31 mouse cellular contexts compared by ENCODE assay signal in the genomic region with DNA sequence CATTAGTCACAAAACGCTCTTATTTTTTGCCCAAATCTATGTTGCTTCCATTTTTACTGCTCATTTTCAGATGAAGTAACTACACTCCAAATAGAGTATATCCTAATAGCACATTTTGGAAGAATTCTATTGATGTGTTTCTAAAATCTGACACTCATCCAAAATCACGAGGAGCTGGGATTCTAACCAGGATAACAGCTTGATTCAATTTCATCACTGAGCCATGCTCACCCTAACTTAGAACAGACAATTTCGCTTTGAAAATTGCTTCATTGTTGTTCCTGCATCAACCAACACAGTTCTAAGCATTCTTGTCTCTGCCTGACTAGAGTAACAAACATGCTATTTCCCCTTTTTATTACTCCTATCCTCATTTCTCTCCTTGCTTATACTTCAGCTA. TPM values are rescaled to one million over a fixed set of nuclear protein-coding genes. Genes with fewer than 3 reads are reported as not detected.
DNase-seq lines count a peak whose midpoint lies in the region; ATAC-seq and TF ChIP-seq lines count a peak whose summit lies in the region.
"Had no signal": no experiment of that assay in that cellular context is flagged by ENCODE, and none has a peak within 500 bp of the region (broad histone marks: within the 10 kb centered on the region; RNA-seq: fewer than 3 reads in every experiment).

No protein-coding gene starts in this region.

- no peaks in the 10 kb centered on the region for H3K27me3 ChIP-seq in forebrain, postnatal 0 days (ENCODE audit: insufficient read depth, low read length)
- no peaks in the 10 kb centered on the region for H3K27me3 ChIP-seq in forebrain, embryonic 13.5 days
- H3K27me3 ChIP-seq in midbrain, embryonic 11.5 days (ENCODE audit: control insufficient read depth, insufficient read depth, low read length), result no peaks in the 10 kb centered on the region
- H3K27me3 ChIP-seq in midbrain, postnatal 0 days (ENCODE audit: insufficient read depth, low read length), result no peaks in the 10 kb centered on the region
- H3K27me3 ChIP-seq: embryonic facial prominence, embryonic 12.5 days; embryonic facial prominence, embryonic 15.5 days; forebrain, embryonic 15.5 days; heart, embryonic 13.5 days had no signal

- H3K9ac ChIP-seq in forebrain, postnatal 0 days, result no peak overlapping the region
- H3K9ac ChIP-seq in forebrain, embryonic 13.5 days, result no peak overlapping the region
- no peak overlapping the region for H3K9ac ChIP-seq in midbrain, embryonic 11.5 days (ENCODE audit: low read length)
- H3K9ac ChIP-seq in midbrain, postnatal 0 days (replicated peaks; ENCODE audit: low read length, poor library complexity, severe bottlenecking), result no peak overlapping the region
- H3K9ac ChIP-seq: embryonic facial prominence, embryonic 12.5 days; embryonic facial prominence, embryonic 15.5 days; forebrain, embryonic 15.5 days; heart, embryonic 13.5 days; hindbrain, embryonic 14.5 days had no signal

- H3K4me1 ChIP-seq in forebrain, postnatal 0 days (ENCODE audit: insufficient read depth), result no peaks in the 10 kb centered on the region
- no peaks in the 10 kb centered on the region for H3K4me1 ChIP-seq in forebrain, embryonic 13.5 days
- no peaks in the 10 kb centered on the region for H3K4me1 ChIP-seq in midbrain, embryonic 11.5 days (ENCODE audit: control insufficient read depth, insufficient read depth, low read length)
- H3K4me1 ChIP-seq in midbrain, postnatal 0 days (ENCODE audit: insufficient read depth, low read length), result no peaks in the 10 kb centered on the region
- H3K4me1 ChIP-seq: embryonic facial prominence, embryonic 12.5 days; embryonic facial prominence, embryonic 15.5 days; forebrain, embryonic 15.5 days; heart, embryonic 10.5 days; heart, embryonic 13.5 days had no signal

- no peak for TF ChIP-seq CTCF in forebrain, postnatal 0 days (IDR thresholded peaks at IDR 0.05; ENCODE audit: low read depth)
- no peak for TF ChIP-seq CTCF in midbrain, postnatal 0 days (IDR thresholded peaks at IDR 0.05)

- peak; percentile 27 for DNase-seq in forebrain, postnatal 0 days
- DNase-seq in layer of hippocampus, adult 18-20 months (ENCODE audit: low spot score in 2 of 2), result peak; percentile 12 to 66
- DNase-seq in layer of hippocampus, postnatal 25 days (ENCODE audit: extremely low spot score in 1 of 2, low spot score in 1 of 2), result no peak
- DNase-seq in midbrain, embryonic 11.5 days (ENCODE audit: low spot score, missing footprints), result peak; percentile 61
- no peak for DNase-seq in midbrain, postnatal 0 days (ENCODE audit: low spot score)
- peak; percentile 43 for DNase-seq in telencephalon, adult 2 months (ENCODE audit: low read depth, low spot score)
- no peak for DNase-seq in spleen, postnatal 4 days (ENCODE audit: low spot score in 2 of 2)
- DNase-seq: adrenal gland, adult 8-10 months; adrenal gland, postnatal 25 days; cerebellum, adult 18-20 months; cerebellum, adult 9-10 months; cerebellum, postnatal 14 days; gastrocnemius, postnatal 25 days; heart, adult 18-20 months; heart, postnatal 14 days; heart, postnatal 4 days had no signal

- no peaks in the 10 kb centered on the region for H3K36me3 ChIP-seq in forebrain, postnatal 0 days (ENCODE audit: insufficient read depth)
- H3K36me3 ChIP-seq in forebrain, embryonic 13.5 days (ENCODE audit: poor library complexity, severe bottlenecking), result no peaks in the 10 kb centered on the region
- no peaks in the 10 kb centered on the region for H3K36me3 ChIP-seq in midbrain, embryonic 11.5 days (ENCODE audit: control insufficient read depth, insufficient read depth, low read length)
- H3K36me3 ChIP-seq in midbrain, postnatal 0 days (ENCODE audit: insufficient read depth, low read length), result no peaks in the 10 kb centered on the region
- H3K36me3 ChIP-seq: embryonic facial prominence, embryonic 12.5 days; embryonic facial prominence, embryonic 15.5 days; forebrain, embryonic 15.5 days; heart, embryonic 10.5 days; heart, embryonic 13.5 days had no signal

- 69% methylated on average over 3 of the region's 3 CpGs for WGBS in forebrain, postnatal 0 days
- WGBS in forebrain, embryonic 13.5 days, result 94% methylated on average over 3 of the region's 3 CpGs
- 91% methylated on average over 3 of the region's 3 CpGs for WGBS in midbrain, embryonic 11.5 days
- 85% methylated on average over 3 of the region's 3 CpGs for WGBS in midbrain, postnatal 0 days

- no peak for ATAC-seq in forebrain, postnatal 0 days
- no peak for ATAC-seq in forebrain, embryonic 13.5 days
- no peak for ATAC-seq in midbrain, embryonic 11.5 days (ENCODE audit: low FRiP score)
- ATAC-seq in midbrain, postnatal 0 days (ENCODE audit: low FRiP score), result no peak
- ATAC-seq: activated CD4-positive, CD25-positive, alpha-beta regulatory T cell, adult 4 months; forebrain, embryonic 15.5 days; hindbrain, postnatal 0 days had no signal

- H3K27ac ChIP-seq in forebrain, postnatal 0 days (ENCODE audit: low read depth, low read length), result no peak overlapping the region
- H3K27ac ChIP-seq in forebrain, embryonic 13.5 days, result no peak overlapping the region
- no peak overlapping the region for H3K27ac ChIP-seq in midbrain, embryonic 11.5 days (ENCODE audit: low read depth, low read length)
- no peak overlapping the region for H3K27ac ChIP-seq in midbrain, postnatal 0 days (ENCODE audit: low read depth, low read length)
- H3K27ac ChIP-seq: embryonic facial prominence, embryonic 12.5 days; embryonic facial prominence, embryonic 15.5 days; forebrain, embryonic 15.5 days; heart, embryonic 10.5 days; heart, embryonic 13.5 days; hindbrain, embryonic 14.5 days; hindbrain, postnatal 0 days had no signal

- H3K4me3 ChIP-seq in forebrain, postnatal 0 days (ENCODE audit: low read depth, low read length), result no peak overlapping the region
- no peak overlapping the region for H3K4me3 ChIP-seq in forebrain, embryonic 13.5 days
- H3K4me3 ChIP-seq in midbrain, embryonic 11.5 days (ENCODE audit: low read depth, low read length), result no peak overlapping the region
- H3K4me3 ChIP-seq in midbrain, postnatal 0 days (ENCODE audit: low read depth, low read length), result no peak overlapping the region
- H3K4me3 ChIP-seq: embryonic facial prominence, embryonic 12.5 days; embryonic facial prominence, embryonic 15.5 days; forebrain, embryonic 15.5 days; heart, embryonic 10.5 days; heart, embryonic 13.5 days had no signal

- no peaks in the 10 kb centered on the region for H3K9me3 ChIP-seq in forebrain, postnatal 0 days (ENCODE audit: low read length)
- H3K9me3 ChIP-seq in forebrain, embryonic 13.5 days (replicated peaks), result no peaks in the 10 kb centered on the region
- H3K9me3 ChIP-seq in midbrain, embryonic 11.5 days (ENCODE audit: control insufficient read depth, low read length), result no peaks in the 10 kb centered on the region
- H3K9me3 ChIP-seq in midbrain, postnatal 0 days (ENCODE audit: low read length), result no peaks in the 10 kb centered on the region
- H3K9me3 ChIP-seq: embryonic facial prominence, embryonic 12.5 days; embryonic facial prominence, embryonic 15.5 days; forebrain, embryonic 15.5 days; heart, embryonic 10.5 days; heart, embryonic 13.5 days had no signal

- no peak overlapping the region for H3K4me2 ChIP-seq in forebrain, postnatal 0 days (ENCODE audit: low read depth)
- no peak overlapping the region for H3K4me2 ChIP-seq in forebrain, embryonic 13.5 days
- H3K4me2 ChIP-seq in midbrain, embryonic 11.5 days, result no peak overlapping the region
- H3K4me2 ChIP-seq in midbrain, postnatal 0 days (ENCODE audit: low read depth, low read length, poor library complexity, severe bottlenecking), result no peak overlapping the region
- H3K4me2 ChIP-seq: embryonic facial prominence, embryonic 12.5 days; embryonic facial prominence, embryonic 15.5 days; forebrain, embryonic 15.5 days; heart, embryonic 13.5 days; hindbrain, embryonic 14.5 days had no signal

RNA-seq across cellular contexts. Expression of gene Cldn16, which starts 44.3 kb away (rescaled TPM):
- not detected in 2 replicates for total RNA-seq in forebrain, postnatal 0 days (2014; rRNA removed)
- polyA plus RNA-seq in forebrain, postnatal 0 days (2015; fragmentation: Nextera tagmentation; extraction: Ambion mirVana), result 0.35 TPM in 1 of 2 replicates, not detected in the other
- polyA plus RNA-seq in forebrain, embryonic 13.5 days (2015; fragmentation: Nextera tagmentation; extraction: Ambion mirVana), result not detected in 2 replicates
- not detected for total RNA-seq in layer of hippocampus, adult 18-20 months (2021)
- not detected for total RNA-seq in layer of hippocampus, postnatal 25 days (2021)
- polyA plus RNA-seq in midbrain, embryonic 11.5 days (2014; fragmentation: Nextera tagmentation; extraction: Ambion mirVana), result not detected in 2 replicates
- total RNA-seq in midbrain, postnatal 0 days (2014; rRNA removed), result not detected in 2 replicates
- not detected in 2 replicates for polyA plus RNA-seq in midbrain, postnatal 0 days (2015; fragmentation: Nextera tagmentation; extraction: Ambion mirVana)
- total RNA-seq: adrenal gland, adult 8-10 months; adrenal gland, postnatal 25 days; ES-E14; gastrocnemius, adult 8-10 months; gastrocnemius, postnatal 25 days; heart, adult 18-20 months; heart, postnatal 14 days; heart, postnatal 4 days; hindbrain, postnatal 0 days had no signal
- polyA plus RNA-seq: activated CD4-positive, CD25-positive, alpha-beta regulatory T cell, adult 4 months; embryonic facial prominence, embryonic 12.5 days; embryonic facial prominence, embryonic 15.5 days; forebrain, embryonic 11.5 days; forebrain, embryonic 15.5 days; frontal cortex, adult 2 months; heart, embryonic 10.5 days; heart, embryonic 13.5 days; heart, embryonic 16.5 days; hindbrain, embryonic 11.5 days; hindbrain, embryonic 14.5 days; hindbrain, postnatal 0 days had no signal

RNA-seq across cellular contexts. Expression of gene Cldn1, which starts 47.0 kb away (rescaled TPM):
- total RNA-seq in forebrain, postnatal 0 days (2014; rRNA removed), result 4.9 and 5.3 TPM in 2 replicates
- polyA plus RNA-seq in forebrain, postnatal 0 days (2015; fragmentation: Nextera tagmentation; extraction: Ambion mirVana), result 4.5 and 5.8 TPM in 2 replicates
- polyA plus RNA-seq in forebrain, embryonic 13.5 days (2015; fragmentation: Nextera tagmentation; extraction: Ambion mirVana), result 2.1 and 2.6 TPM in 2 replicates
- total RNA-seq in layer of hippocampus, adult 18-20 months (2021), result 1 to 10 TPM in 1 of 2 experiments, under 1 TPM in 1; 0.68 to 1.5 TPM
- total RNA-seq in layer of hippocampus, postnatal 25 days (2021), result 1 to 10 TPM; 1.5 to 1.6 TPM
- 3.3 and 4.1 TPM in 2 replicates for polyA plus RNA-seq in midbrain, embryonic 11.5 days (2014; fragmentation: Nextera tagmentation; extraction: Ambion mirVana)
- 3.6 and 6.4 TPM in 2 replicates for total RNA-seq in midbrain, postnatal 0 days (2014; rRNA removed)
- polyA plus RNA-seq in midbrain, postnatal 0 days (2015; fragmentation: Nextera tagmentation; extraction: Ambion mirVana), result 1.6 and 2.1 TPM in 2 replicates
- polyA plus RNA-seq: activated CD4-positive, CD25-positive, alpha-beta regulatory T cell, adult 4 months had no signal

Comparison
In these comparisons a context has a peak if more than half of its experiments do, and no peak if none do; other contexts are left out.
1. DNase-seq: peak in forebrain, postnatal 0 days (single experiment), layer of hippocampus, adult 18-20 months (2 of 2), midbrain, embryonic 11.5 days (single experiment) and telencephalon, adult 2 months (single experiment); none in layer of hippocampus, postnatal 25 days (0 of 2), midbrain, postnatal 0 days (single experiment) and spleen, postnatal 4 days (0 of 2).